Mouse (Mus musculus) heart, postnatal 14 days (tissue): ENCODE measurements around the gene Sapcd1. TPM values are rescaled to one million over a fixed set of nuclear protein-coding genes. Genes with fewer than 3 reads are reported as not detected.
"Not testable (repeated sequence)": the region's sequence is repeated elsewhere in the genome, so short reads cannot be mapped to it uniquely, and the experiment has no call there.

Experiments used
- DNase-seq, 2 experiments: peaks; one replicate each; pipeline ENCODE4 v3.0.0; 2021 to 2022
- intact Hi-C: fragments of 180-260 bp; cut with DNase I; formaldehyde crosslinking; loops from one replicate; pipeline ENCODE4 v1.15.1; 2025
- total RNA-seq, 2 experiments: library from RNA; stranded (reverse); gene quantifications; 2 replicates each; pipeline ENCODE4 v1.2.3; 2021

Sapcd1 gene
- total RNA-seq, 2 experiments from 2014 or later, result 0.34 to 0.48 TPM

DNA sequence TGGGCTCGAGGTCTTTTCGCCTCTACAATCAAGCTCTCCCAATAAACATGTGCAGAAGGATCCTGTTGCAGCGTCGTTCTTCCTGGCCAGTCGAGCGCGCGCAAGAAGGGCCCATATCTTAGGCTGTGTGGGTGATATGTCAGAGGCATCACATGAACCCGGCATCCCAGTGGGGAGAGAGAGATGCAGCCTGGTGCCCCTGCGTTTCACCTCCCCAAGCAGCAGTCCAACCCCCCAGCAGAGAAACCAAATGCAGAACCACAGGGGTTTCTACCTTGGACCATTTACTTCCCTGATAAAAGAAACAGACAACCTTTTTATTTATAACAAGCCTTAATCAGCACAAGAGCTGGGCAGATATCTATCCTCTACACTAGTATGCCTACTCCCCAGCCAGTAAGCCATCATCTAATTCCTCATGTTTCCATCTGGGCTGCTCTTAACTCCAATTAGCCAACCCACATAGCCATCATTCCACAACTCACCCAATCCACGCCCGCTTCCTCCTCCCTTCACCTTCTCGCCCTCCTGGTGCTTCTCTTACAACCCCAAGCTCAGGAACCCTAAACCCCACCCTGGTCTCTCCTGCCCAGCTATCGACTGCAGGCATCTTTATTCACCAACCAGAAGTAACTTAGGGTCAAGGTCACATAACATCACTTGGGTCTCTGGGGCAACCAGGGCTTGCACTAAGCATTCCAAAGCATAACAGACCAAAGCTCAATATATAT, 31.2 kb downstream of the Sapcd1 start:
- intact Hi-C loops, result no loop called here

DNA sequence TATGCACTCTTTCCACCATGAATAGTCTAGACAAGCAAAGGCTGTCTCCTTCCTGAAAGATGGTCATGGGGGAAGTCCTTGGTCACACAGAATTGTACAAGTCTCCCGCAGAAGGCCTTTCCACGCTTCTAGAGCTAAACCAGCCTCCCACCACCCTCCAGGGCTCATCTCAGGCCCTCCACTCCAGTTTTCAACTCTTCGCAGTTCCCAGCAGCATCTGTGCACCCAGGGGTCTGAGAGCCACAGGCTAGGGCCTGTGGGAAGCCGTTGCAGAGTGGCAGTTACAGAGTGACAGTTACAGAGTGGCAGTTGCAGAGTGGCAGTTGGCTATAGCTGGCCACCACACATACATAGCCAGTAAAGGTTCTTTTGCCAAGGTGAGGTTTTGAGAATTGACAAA, 31.9 kb downstream of the Sapcd1 start:
- DNase-seq, intact Hi-C loops: not testable (repeated sequence)

More for the DNA sequence above, 31.2 kb downstream of the Sapcd1 start:
- no peak for DNase-seq

DNA sequence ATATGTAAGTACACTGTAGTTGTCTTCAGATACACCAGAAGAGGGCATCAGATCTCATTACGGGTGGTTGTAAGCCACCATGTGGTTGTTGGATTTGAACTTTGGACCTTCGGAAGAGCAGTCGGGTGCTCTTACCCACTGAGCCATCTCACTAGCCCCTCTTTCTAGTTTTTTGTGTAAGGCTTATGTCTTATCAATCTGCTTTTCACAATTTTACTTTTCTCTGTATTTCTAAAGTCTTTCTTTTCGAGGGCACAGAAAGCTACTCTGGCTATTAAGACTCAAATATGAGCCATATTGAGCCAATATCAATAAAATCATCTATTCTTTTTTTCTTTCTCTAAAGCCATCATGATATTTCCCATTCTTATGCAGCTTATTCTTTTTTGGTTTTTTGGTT, 32.6 kb downstream of the Sapcd1 start:
- intact Hi-C loops, DNase-seq: not testable (repeated sequence)

DNA sequence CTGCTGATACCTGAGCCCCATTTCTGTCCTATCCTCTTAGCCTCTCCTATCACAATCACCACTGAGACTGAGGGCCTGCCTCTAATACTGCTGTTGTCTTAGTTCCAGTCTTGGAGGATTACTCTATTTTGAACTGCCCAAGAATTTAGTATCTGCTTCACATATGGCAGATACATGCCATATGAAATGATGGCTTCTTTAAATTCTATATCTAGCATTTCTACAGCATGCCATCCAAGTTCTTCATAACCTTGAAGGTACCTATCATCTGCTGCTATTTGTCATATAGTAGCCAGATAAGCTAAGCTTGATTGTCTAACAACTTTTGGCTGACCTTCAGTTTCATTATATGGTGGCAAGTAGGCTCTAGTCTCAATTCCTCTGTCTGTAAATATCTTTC, 33.1 kb downstream of the Sapcd1 start:
- intact Hi-C loops, result no loop called here
- no peak for DNase-seq

DNA sequence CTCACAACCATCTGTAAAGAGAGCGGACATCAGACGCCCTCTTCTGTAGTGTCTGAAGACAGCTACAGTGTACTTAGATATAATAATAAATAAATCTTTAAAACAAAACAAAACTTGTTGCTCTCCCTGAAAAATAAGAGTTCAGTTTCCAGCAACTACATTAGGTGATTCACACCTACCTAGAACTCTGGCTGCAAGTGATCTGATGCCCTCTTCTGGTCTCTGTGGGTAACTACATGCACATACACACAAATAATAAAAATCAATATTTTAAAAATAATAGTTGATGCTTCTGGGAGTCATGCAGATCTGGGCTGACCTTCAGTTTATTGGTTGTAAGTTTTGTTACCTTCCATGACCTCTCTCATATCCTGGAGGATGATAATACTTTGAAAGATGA, 43.6 kb downstream of the Sapcd1 start:
- intact Hi-C loops, result loop anchor here (5.0 kb wide), 2 partner anchors 72 to 132 kb away; partner anchors contain the start of genes Nelfe, Skiv2l and Slc44a4
- DNase-seq, result no peak

DNA sequence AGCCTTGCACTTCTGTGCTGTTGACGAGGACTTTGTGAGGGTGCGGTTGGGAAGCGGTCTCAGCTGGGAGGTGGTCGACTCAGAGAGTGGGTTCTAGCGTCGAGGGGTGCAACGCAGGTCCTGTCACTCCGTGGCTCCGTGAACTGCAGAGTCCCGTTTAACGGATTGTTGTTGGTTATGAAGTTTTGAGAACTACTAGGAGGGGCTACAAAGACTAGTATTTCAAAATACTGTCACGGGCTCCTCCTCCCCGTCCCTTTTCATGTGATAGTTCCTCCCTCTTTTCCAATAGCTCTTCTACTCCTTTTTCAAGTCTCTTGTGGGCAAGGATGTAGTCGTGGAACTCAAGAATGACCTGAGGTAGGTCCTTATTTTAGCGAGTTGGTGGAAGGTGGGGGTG, 45.5 kb downstream of the Sapcd1 start:
- no peak for DNase-seq
- intact Hi-C loops, result loop anchor here (5.0 kb wide), 2 partner anchors 70 to 130 kb away; partner anchors contain the start of genes Nelfe, Skiv2l and Slc44a4

DNA sequence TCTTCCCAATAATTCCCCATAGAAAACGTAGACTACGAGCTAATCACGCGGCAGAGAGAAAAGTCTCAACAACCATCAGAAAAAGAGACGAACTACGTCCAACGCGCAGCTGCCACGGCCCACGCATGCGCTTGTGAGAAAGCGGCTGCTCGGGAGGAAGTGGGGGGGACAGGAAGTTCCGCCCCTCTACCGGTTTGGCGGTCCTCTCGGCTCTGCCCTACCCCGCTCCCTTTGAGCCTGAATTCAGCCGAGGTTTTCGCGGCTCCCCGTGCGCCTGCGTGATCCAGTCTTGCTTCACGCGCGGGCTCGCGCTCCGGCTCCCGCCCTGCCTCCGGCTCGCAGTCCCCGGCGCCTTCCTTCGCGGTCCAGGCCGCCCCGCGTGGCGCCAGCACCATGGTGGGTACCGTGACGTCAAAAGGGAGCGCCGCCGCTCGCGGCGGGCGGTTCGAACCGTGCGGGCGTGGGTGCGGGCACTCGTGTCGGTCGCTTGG, 46.1 kb downstream of the Sapcd1 start, which contains the start of gene Lsm2:
Gene Lsm2, plus strand, starts transcription at position 173 of the 491 bp plus-strand sequence.
- peak; percentile 91 to 92 for DNase-seq
- intact Hi-C loops, result loop anchor here (5.0 kb wide), 2 partner anchors 69 to 129 kb away; partner anchors contain the start of genes Nelfe, Skiv2l and Slc44a4

DNA sequence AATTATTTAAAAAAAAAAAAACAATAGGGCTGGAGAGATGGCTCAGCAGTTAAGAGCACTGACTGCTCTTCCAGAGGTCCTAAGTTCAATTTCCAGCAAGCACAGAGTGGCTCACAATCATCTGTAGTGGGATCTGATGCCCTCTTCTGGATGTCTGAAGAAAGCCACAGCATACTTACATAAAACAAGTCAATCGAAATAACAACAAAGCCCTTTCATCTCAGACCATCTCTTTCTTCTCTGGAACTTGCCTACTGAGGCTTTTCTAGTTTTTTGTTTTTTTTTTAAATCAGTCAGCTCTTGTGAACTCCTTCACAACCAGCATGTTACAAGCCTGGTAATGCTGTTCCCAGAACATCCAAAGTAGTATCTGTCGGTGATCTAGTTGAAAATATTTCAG, 47.2 kb downstream of the Sapcd1 start:
- peak in 1 of 2 experiments; percentile 45 for DNase-seq
- intact Hi-C loops, result loop anchor here (5.0 kb wide), 2 partner anchors 68 to 128 kb away; partner anchors contain the start of genes Nelfe, Skiv2l and Slc44a4

DNA sequence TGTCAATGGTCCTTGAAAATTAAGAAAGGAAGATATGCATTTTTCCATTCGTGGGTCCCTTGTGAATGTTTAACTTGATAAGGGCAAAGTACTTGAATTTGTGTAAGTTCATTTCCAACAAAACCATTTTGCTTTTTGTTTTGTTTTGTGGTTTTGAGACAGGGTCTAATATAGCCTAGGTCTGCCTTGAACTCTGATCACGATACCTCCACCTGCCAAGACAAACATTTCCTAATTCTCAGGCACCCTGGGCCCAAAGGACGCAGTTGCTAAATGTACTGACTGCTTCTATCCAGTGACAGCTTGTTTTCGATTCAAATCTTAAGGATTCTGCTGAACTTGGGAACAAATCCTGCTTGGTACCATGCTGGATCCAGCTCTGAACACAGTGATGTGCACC, 48.2 kb downstream of the Sapcd1 start:
- no peak for DNase-seq
- intact Hi-C loops, result loop anchor here (5.0 kb wide), 2 partner anchors 67 to 127 kb away; partner anchors contain the start of genes Nelfe, Skiv2l and Slc44a4

DNA sequence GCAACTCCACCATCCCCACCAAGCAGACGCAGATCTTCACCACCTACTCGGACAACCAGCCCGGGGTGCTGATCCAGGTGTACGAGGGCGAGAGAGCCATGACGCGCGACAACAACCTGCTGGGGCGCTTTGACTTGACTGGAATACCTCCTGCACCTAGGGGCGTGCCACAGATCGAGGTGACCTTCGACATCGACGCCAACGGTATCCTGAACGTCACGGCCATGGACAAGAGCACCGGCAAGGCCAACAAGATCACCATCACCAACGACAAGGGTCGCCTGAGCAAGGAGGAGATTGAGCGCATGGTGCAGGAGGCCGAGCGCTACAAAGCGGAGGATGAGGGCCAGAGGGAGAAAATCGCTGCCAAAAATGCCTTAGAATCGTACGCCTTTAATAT, 49.6 kb downstream of the Sapcd1 start:
- intact Hi-C loops, result loop anchor here (1.0 kb wide), 1 partner anchor 23 kb away; no protein-coding TSS in a partner anchor
- no peak for DNase-seq

DNA sequence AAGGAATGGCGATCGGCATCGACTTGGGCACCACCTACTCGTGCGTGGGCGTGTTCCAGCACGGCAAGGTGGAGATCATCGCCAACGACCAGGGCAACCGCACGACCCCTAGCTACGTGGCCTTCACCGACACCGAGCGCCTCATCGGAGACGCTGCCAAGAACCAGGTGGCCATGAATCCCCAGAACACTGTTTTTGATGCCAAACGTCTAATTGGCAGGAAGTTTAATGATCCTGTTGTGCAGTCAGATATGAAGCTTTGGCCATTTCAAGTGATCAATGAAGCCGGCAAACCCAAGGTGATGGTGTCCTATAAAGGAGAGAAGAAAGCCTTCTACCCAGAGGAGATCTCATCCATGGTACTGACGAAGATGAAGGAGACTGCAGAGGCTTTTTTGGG, 50.8 kb downstream of the Sapcd1 start:
- intact Hi-C loops, result no loop called here

More for the DNA sequence above, 50.8 kb downstream of the Sapcd1 start:
- no peak for DNase-seq

Other genes starting within 250 kb of the Sapcd1 start
- gene Cyp21a1, start 223.5 kb downstream of the Sapcd1 start, total RNA-seq, result not detected
- gene Stk19, start 191.1 kb downstream of the Sapcd1 start, total RNA-seq, result 10 to 100 TPM; 10.7 to 13.5 TPM
- gene Dxo, start 191.0 kb downstream of the Sapcd1 start, total RNA-seq, result 10 to 100 TPM; 17.5 to 18.2 TPM
- 10 to 100 TPM; 25.0 to 25.4 TPM for gene Skiv2l, start 177.8 kb downstream of the Sapcd1 start, total RNA-seq
- gene Nelfe, start 177.6 kb downstream of the Sapcd1 start, total RNA-seq, result 10 to 100 TPM; 13.1 to 15.5 TPM
- 1 to 10 TPM; 6.3 to 7.8 TPM for gene Cfb, start 165.5 kb downstream of the Sapcd1 start, total RNA-seq
- 1 to 10 TPM; 5.1 to 6.1 TPM for gene Zbtb12, start 148.5 kb downstream of the Sapcd1 start, total RNA-seq
- not detected for gene Gm20547, start 146.0 kb downstream of the Sapcd1 start, total RNA-seq
- gene C2, start 129.8 kb downstream of the Sapcd1 start, total RNA-seq, result 1 to 10 TPM; 4.3 to 6.0 TPM
- 10 to 100 TPM; 45.2 to 49.4 TPM for gene Ehmt2, start 129.5 kb downstream of the Sapcd1 start, total RNA-seq
- under 1 TPM in 1 of 2 experiments, not detected in 1; 0.17 TPM for gene Slc44a4, start 113.5 kb downstream of the Sapcd1 start, total RNA-seq
- gene Neu1, start 96.8 kb downstream of the Sapcd1 start, total RNA-seq, result 10 to 100 TPM; 14.0 to 14.6 TPM
- 1 to 10 TPM; 3.8 to 3.9 TPM for gene Hspa1b, start 68.8 kb downstream of the Sapcd1 start, total RNA-seq
- gene Gm20481, start 58.1 kb downstream of the Sapcd1 start, total RNA-seq, result not detected
- 1 to 10 TPM; 2.3 to 3.3 TPM for gene Hspa1a, start 55.9 kb downstream of the Sapcd1 start, total RNA-seq
- 1 to 10 TPM; 2.7 to 4.7 TPM for gene Hspa1l, start 55.3 kb downstream of the Sapcd1 start, total RNA-seq
- 10 to 100 TPM; 19.2 to 25.0 TPM for gene Lsm2, start 46.2 kb downstream of the Sapcd1 start, total RNA-seq
- gene Vars, start 27.0 kb downstream of the Sapcd1 start, total RNA-seq, result 10 to 100 TPM; 24.5 to 26.0 TPM
- gene Vwa7, start 11.4 kb downstream of the Sapcd1 start, total RNA-seq, result 1 to 10 TPM; 5.3 to 5.9 TPM
- 1 to 10 TPM; 1.6 to 2.0 TPM for gene Msh5, start 18.7 kb upstream of the Sapcd1 start, total RNA-seq
- 10 to 100 TPM; 61.6 to 72.9 TPM for gene Clic1, start 21.9 kb upstream of the Sapcd1 start, total RNA-seq
- 10 to 100 TPM; 49.3 to 50.0 TPM for gene Ddah2, start 31.0 kb upstream of the Sapcd1 start, total RNA-seq
- gene Ly6g6c, start 37.4 kb upstream of the Sapcd1 start, total RNA-seq, result not detected
- under 1 TPM; 0.61 to 0.74 TPM for gene Mpig6b, start 38.2 kb upstream of the Sapcd1 start, total RNA-seq
- not detected for gene Ly6g6e, start 48.9 kb upstream of the Sapcd1 start, total RNA-seq
- gene Ly6g6d, start 50.0 kb upstream of the Sapcd1 start, total RNA-seq, result 1 to 10 TPM in 1 of 2 experiments, under 1 TPM in 1; 0.67 to 3.3 TPM
- gene Ly6g6f, start 57.6 kb upstream of the Sapcd1 start, total RNA-seq, result not detected
- gene Abhd16a, start 61.2 kb upstream of the Sapcd1 start, total RNA-seq, result 10 to 100 TPM; 53.7 to 56.7 TPM
- not detected for gene Ly6g5c, start 80.3 kb upstream of the Sapcd1 start, total RNA-seq
- gene Ly6g5b, start 87.4 kb upstream of the Sapcd1 start, total RNA-seq, result under 1 TPM in 1 of 2 experiments, not detected in 1; 0.41 TPM
- gene Gpank1, start 93.4 kb upstream of the Sapcd1 start, total RNA-seq, result 1 to 10 TPM; 7.0 to 7.7 TPM
- gene Csnk2b, start 94.0 kb upstream of the Sapcd1 start, total RNA-seq, result 100 to 1,000 TPM; 172 to 176 TPM
- 10 to 100 TPM; 28.0 to 29.6 TPM for gene D17H6S53E, start 98.4 kb upstream of the Sapcd1 start, total RNA-seq
- gene Apom, start 104.0 kb upstream of the Sapcd1 start, total RNA-seq, result not detected
- gene Bag6, start 107.2 kb upstream of the Sapcd1 start, total RNA-seq, result 100 to 1,000 TPM; 237 to 245 TPM
- 100 to 1,000 TPM; 148 to 174 TPM for gene Prrc2a, start 136.9 kb upstream of the Sapcd1 start, total RNA-seq
- 1 to 10 TPM; 1.4 to 2.8 TPM for gene Aif1, start 148.1 kb upstream of the Sapcd1 start, total RNA-seq
- gene Lst1, start 160.4 kb upstream of the Sapcd1 start, total RNA-seq, result 1 to 10 TPM; 3.8 to 4.0 TPM
- 1 to 10 TPM; 1.2 to 3.8 TPM for gene Ltb, start 166.4 kb upstream of the Sapcd1 start, total RNA-seq
- under 1 TPM; 0.29 to 0.39 TPM for gene Tnf, start 174.0 kb upstream of the Sapcd1 start, total RNA-seq
- gene Lta, start 177.3 kb upstream of the Sapcd1 start, total RNA-seq, result under 1 TPM in 1 of 2 experiments, not detected in 1; 0.20 TPM
- gene Gm16181, start 192.8 kb upstream of the Sapcd1 start, total RNA-seq, result under 1 TPM in 1 of 2 experiments, not detected in 1; 0.71 TPM
- gene Atp6v1g2, start 205.6 kb upstream of the Sapcd1 start, total RNA-seq, result 1 to 10 TPM; 4.1 to 4.4 TPM
- 10 to 100 TPM in 1 of 2 experiments, 1 to 10 TPM in 1; 8.4 to 10.4 TPM for gene Nfkbil1, start 207.8 kb upstream of the Sapcd1 start, total RNA-seq
- 100 to 1,000 TPM; 107 to 118 TPM for gene Ddx39b, start 213.7 kb upstream of the Sapcd1 start, total RNA-seq
- 10 to 100 TPM; 77.3 to 77.5 TPM for gene H2-D1, start 234.7 kb upstream of the Sapcd1 start, total RNA-seq